Mouse (Mus musculus): ENCODE data around the gene Psg16. TPM values are rescaled to one million over a fixed set of nuclear protein-coding genes. Genes with fewer than 3 reads are reported as not detected.
A peak's percentile ranks its signal among the peaks of the same experiment; 100 is the strongest.

The Psg16 gene
- polyA plus RNA-seq, 1 experiment, result 3.3 TPM

GRCm38 (mm10) chr7:17039373-17039772 lies 34.5 kb upstream of the Psg16 start:
- Histone ChIP-seq H3K27me3 (ENCODE audit: control insufficient read depth, insufficient read depth, low read length, poor library complexity, severe bottlenecking) (no peaks in the 10 kb centered on the region), H3K36me3 (ENCODE audit: control insufficient read depth, insufficient read depth, low read length, poor library complexity, severe bottlenecking) (no peaks in the 10 kb centered on the region), H3K9me3 (replicated peaks; ENCODE audit: control insufficient read depth, insufficient read depth, low read length, poor library complexity, severe bottlenecking) (no peaks in the 10 kb centered on the region), H3K9ac (ENCODE audit: low read depth, poor library complexity, severe bottlenecking) (no peak overlapping the region), H3K27ac (ENCODE audit: insufficient read depth, low read length) (no peak overlapping the region), H3K4me1 (ENCODE audit: control insufficient read depth, insufficient read depth, low read length) (no peaks in the 10 kb centered on the region), H3K4me3 (ENCODE audit: low read depth, low read length) (no peak overlapping the region)
- TF ChIP-seq CTCF (IDR thresholded peaks at IDR 0.05; ENCODE audit: low read depth, low read length) (no peak), EP300 (IDR thresholded peaks at IDR 0.05; ENCODE audit: insufficient read depth, low read depth, low read length) (no peak), POLR2A (IDR thresholded peaks at IDR 0.05; ENCODE audit: insufficient read depth, low read length) (no peak)

GRCm38 (mm10) chr7:17045743-17046142 lies 28.1 kb upstream of the Psg16 start:
- TF ChIP-seq EP300 (IDR thresholded peaks at IDR 0.05; ENCODE audit: insufficient read depth, low read depth, low read length) (no peak), POLR2A (IDR thresholded peaks at IDR 0.05; ENCODE audit: insufficient read depth, low read length) (no peak)
- no peak overlapping the region for H3K27ac ChIP-seq (ENCODE audit: insufficient read depth, low read length)
- no peaks in the 10 kb centered on the region for H3K27me3 ChIP-seq (ENCODE audit: control insufficient read depth, insufficient read depth, low read length, poor library complexity, severe bottlenecking)
- H3K4me3 ChIP-seq (ENCODE audit: low read depth, low read length), result no peak overlapping the region
- no peaks in the 10 kb centered on the region for H3K9me3 ChIP-seq (replicated peaks; ENCODE audit: control insufficient read depth, insufficient read depth, low read length, poor library complexity, severe bottlenecking)
- H3K4me1 ChIP-seq (ENCODE audit: control insufficient read depth, insufficient read depth, low read length), result no peaks in the 10 kb centered on the region
- no peaks in the 10 kb centered on the region for H3K36me3 ChIP-seq (ENCODE audit: control insufficient read depth, insufficient read depth, low read length, poor library complexity, severe bottlenecking)
- H3K9ac ChIP-seq (ENCODE audit: low read depth, poor library complexity, severe bottlenecking), result no peak overlapping the region

GRCm38 (mm10) chr7:17047041-17047682 lies 26.7 kb upstream of the Psg16 start:
- no peak for TF ChIP-seq CTCF (IDR thresholded peaks at IDR 0.05; ENCODE audit: low read depth, low read length)
- TF ChIP-seq POLR2A (IDR thresholded peaks at IDR 0.05; ENCODE audit: insufficient read depth, low read length), result no peak
- TF ChIP-seq EP300 (IDR thresholded peaks at IDR 0.05; ENCODE audit: insufficient read depth, low read depth, low read length), result no peak
- no peak overlapping the region for H3K9ac ChIP-seq (ENCODE audit: low read depth, poor library complexity, severe bottlenecking)
- peak overlapping the region; percentile 47; the same call in 1 of the 2 replicates for H3K27ac ChIP-seq (ENCODE audit: insufficient read depth, low read length)
- no peaks in the 10 kb centered on the region for H3K27me3 ChIP-seq (ENCODE audit: control insufficient read depth, insufficient read depth, low read length, poor library complexity, severe bottlenecking)
- no peaks in the 10 kb centered on the region for H3K9me3 ChIP-seq (replicated peaks; ENCODE audit: control insufficient read depth, insufficient read depth, low read length, poor library complexity, severe bottlenecking)
- H3K4me1 ChIP-seq (ENCODE audit: control insufficient read depth, insufficient read depth, low read length), result no peaks in the 10 kb centered on the region
- no peaks in the 10 kb centered on the region for H3K36me3 ChIP-seq (ENCODE audit: control insufficient read depth, insufficient read depth, low read length, poor library complexity, severe bottlenecking)
- no peak overlapping the region for H3K4me3 ChIP-seq (ENCODE audit: low read depth, low read length)

- H3K36me3 ChIP-seq (ENCODE audit: control insufficient read depth, insufficient read depth, low read length, poor library complexity, severe bottlenecking), result no peaks in the 10 kb centered on the region
Observed at GRCm38 (mm10) chr7:17048431-17049190, 25.2 kb upstream of the Psg16 start.

GRCm38 (mm10) chr7:17050491-17050890 lies 23.3 kb upstream of the Psg16 start:
- Histone ChIP-seq H3K27me3 (ENCODE audit: control insufficient read depth, insufficient read depth, low read length, poor library complexity, severe bottlenecking) (no peaks in the 10 kb centered on the region), H3K9ac (ENCODE audit: low read depth, poor library complexity, severe bottlenecking) (no peak overlapping the region), H3K36me3 (ENCODE audit: control insufficient read depth, insufficient read depth, low read length, poor library complexity, severe bottlenecking) (no peaks in the 10 kb centered on the region), H3K9me3 (replicated peaks; ENCODE audit: control insufficient read depth, insufficient read depth, low read length, poor library complexity, severe bottlenecking) (no peaks in the 10 kb centered on the region), H3K27ac (ENCODE audit: insufficient read depth, low read length) (no peak overlapping the region), H3K4me1 (ENCODE audit: control insufficient read depth, insufficient read depth, low read length) (no peaks in the 10 kb centered on the region), H3K4me3 (ENCODE audit: low read depth, low read length) (no peak overlapping the region)
- TF ChIP-seq CTCF (IDR thresholded peaks at IDR 0.05; ENCODE audit: low read depth, low read length), result no peak
- TF ChIP-seq EP300 (IDR thresholded peaks at IDR 0.05; ENCODE audit: insufficient read depth, low read depth, low read length), result no peak
- TF ChIP-seq POLR2A (IDR thresholded peaks at IDR 0.05; ENCODE audit: insufficient read depth, low read length), result no peak

More at GRCm38 (mm10) chr7:17048431-17049190, 25.2 kb upstream of the Psg16 start:
- no peak overlapping the region for H3K27ac ChIP-seq (ENCODE audit: insufficient read depth, low read length)
- H3K27me3 ChIP-seq (ENCODE audit: control insufficient read depth, insufficient read depth, low read length, poor library complexity, severe bottlenecking), result no peaks in the 10 kb centered on the region
- H3K9me3 ChIP-seq (replicated peaks; ENCODE audit: control insufficient read depth, insufficient read depth, low read length, poor library complexity, severe bottlenecking), result no peaks in the 10 kb centered on the region
- no peak overlapping the region for H3K4me3 ChIP-seq (ENCODE audit: low read depth, low read length)
- H3K9ac ChIP-seq (ENCODE audit: low read depth, poor library complexity, severe bottlenecking), result no peak overlapping the region
- no peaks in the 10 kb centered on the region for H3K4me1 ChIP-seq (ENCODE audit: control insufficient read depth, insufficient read depth, low read length)
- no peak for TF ChIP-seq CTCF (IDR thresholded peaks at IDR 0.05; ENCODE audit: low read depth, low read length)
- no peak for TF ChIP-seq POLR2A (IDR thresholded peaks at IDR 0.05; ENCODE audit: insufficient read depth, low read length)
- no peak for TF ChIP-seq EP300 (IDR thresholded peaks at IDR 0.05; ENCODE audit: insufficient read depth, low read depth, low read length)
